Mouse (Mus musculus): ENCODE measurements around the gene Cenpu. TPM values are rescaled to one million over a fixed set of nuclear protein-coding genes. Genes with fewer than 3 reads are reported as not detected.

Cenpu gene
- 20.5 and 25.2 TPM in 2 replicates for polyA plus RNA-seq (2015; fragmentation: Nextera tagmentation; extraction: Ambion mirVana)

GRCm38 (mm10) chr8:46551615-46552440 lies at the start of gene Cenpu:
Cenpu (plus strand) TSS chr8:46552028.

GRCm38 (mm10) chr8:46616879-46617689 lies 65.3 kb downstream of the Cenpu start, which contains the start of the genes Primpol and Casp3:
Primpol (minus strand) TSS chr8:46617212.
Casp3 (plus strand) TSS chr8:46617291.

Other genes starting within 250 kb of the Cenpu start
- 32.6 and 35.4 TPM in 2 replicates for gene Acsl1, start 81.0 kb upstream of the Cenpu start, polyA plus RNA-seq (2015; fragmentation: Nextera tagmentation; extraction: Ambion mirVana)
- 10.0 and 11.1 TPM in 2 replicates for gene Primpol, start 65.2 kb downstream of the Cenpu start, polyA plus RNA-seq (2015; fragmentation: Nextera tagmentation; extraction: Ambion mirVana)
- gene Casp3, start 65.3 kb downstream of the Cenpu start, polyA plus RNA-seq (2015; fragmentation: Nextera tagmentation; extraction: Ambion mirVana), result 78.8 and 79.4 TPM in 2 replicates
- 45.7 and 48.9 TPM in 2 replicates for gene Irf2, start 187.7 kb downstream of the Cenpu start, polyA plus RNA-seq (2015; fragmentation: Nextera tagmentation; extraction: Ambion mirVana)